Mouse (Mus musculus): ENCODE results near the gene Gnl3l. TPM values are rescaled to one million over a fixed set of nuclear protein-coding genes. Genes with fewer than 3 reads are reported as not detected.

The Gnl3l gene
- 24.3 and 25.8 TPM in 2 replicates for polyA plus RNA-seq (2015; fragmentation: Nextera tagmentation; extraction: Ambion mirVana)

DNA sequence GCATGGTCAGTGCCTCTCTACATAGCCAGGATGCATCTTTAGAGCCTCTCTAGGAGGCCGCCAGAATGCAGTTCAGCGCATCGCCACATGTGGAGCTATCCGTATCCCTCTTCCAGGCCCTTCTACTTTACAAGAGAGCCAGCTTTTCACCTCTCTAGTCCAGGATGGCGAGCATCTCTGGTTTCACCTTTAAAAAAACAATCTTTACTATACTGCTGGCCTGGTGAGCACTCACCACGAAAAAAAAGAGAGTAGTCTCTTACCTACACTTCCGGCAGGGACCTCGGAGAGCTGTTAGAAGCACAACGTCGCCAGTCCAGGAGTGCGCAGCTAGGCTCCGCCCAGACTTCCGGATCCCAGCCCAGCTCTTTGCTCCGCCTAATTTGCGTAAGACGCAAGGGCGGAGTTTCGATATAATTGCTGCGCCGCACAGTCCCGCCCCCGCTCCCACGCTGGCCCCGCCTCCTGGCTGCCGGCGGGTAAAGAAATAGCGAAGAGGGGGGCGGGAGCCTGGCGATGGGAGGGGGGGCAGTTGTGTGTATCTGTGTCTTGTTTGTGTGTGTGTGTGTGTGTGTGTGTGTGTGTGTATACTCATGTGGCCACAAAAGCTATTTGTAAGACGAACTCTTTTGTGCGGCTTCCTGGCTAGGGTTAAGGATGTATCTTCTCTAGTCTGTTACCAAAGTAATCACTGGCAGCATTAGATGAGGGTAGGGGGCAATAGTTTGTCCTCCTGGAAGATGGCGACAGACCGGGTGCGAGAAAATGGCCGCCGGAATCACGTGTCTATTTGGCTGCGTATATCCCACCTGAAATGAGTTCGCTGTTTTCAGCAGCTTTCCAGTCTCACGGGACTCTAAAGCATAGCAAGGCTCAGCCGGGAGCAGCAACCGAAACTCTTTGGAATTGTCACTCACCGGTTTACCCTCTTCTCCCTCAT lies at the start of gene Gnl3l:
Gnl3l (minus strand) TSS at position 385 of the 940 bp plus-strand sequence.
- peak within 1 kb of the TSS; percentile 49 for H3K4me3 ChIP-seq
- 0 out of 2 replicates have a peak, but pooled peaks cover 2% of the 10 kb centered on the region for H3K36me3 ChIP-seq
- WGBS = 23% methylated on average over 43 of the region's 43 CpGs
- H3K9ac ChIP-seq = 0 out of 2 replicates have a peak within 1 kb of the TSS, but pooled peaks have one; percentile 26
- no peaks in the 10 kb centered on the region for H3K27me3 ChIP-seq
- H3K4me2 ChIP-seq = peak within 1 kb of the TSS; percentile 44
- peak within 1 kb of the TSS; percentile 82 for H3K27ac ChIP-seq
- H3K4me1 ChIP-seq = no peaks in the 10 kb centered on the region
- no peaks in the 10 kb centered on the region for H3K9me3 ChIP-seq
- peak; percentile 98 for ATAC-seq (ENCODE audit: insufficient number of reproducible peaks, low FRiP score, low TSS enrichment, low read depth)

DNA sequence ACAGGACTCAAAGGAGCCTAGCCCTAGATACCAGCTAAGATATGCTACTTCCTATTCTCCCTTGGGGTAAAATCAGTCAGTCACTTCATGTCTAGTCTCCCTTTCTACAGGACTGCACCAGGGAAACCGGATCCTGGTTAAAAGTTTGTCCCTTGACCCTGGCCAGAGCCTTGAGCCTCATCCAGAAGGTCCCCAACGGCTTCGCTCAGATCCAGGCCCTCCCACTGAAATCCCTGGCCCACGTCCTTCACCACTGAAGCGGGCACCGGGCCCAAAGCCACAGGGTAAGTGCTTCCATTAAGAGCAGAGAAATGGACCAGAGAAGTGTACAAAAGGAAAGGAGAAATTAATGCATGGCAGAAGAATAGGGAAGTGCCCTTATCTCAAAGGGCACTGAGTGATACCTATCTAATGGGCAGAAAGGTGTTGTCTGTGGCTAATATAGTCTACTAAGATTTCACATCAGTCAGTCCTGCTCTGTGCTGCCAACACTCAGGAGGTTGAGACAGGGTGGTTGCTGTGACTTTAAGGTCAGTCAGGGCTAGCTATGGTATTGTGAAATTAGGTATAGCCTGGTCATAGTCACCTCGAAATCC lies 49.0 kb upstream of the Gnl3l start:
- no peak for ATAC-seq (ENCODE audit: insufficient number of reproducible peaks, low FRiP score, low TSS enrichment, low read depth)
- Histone ChIP-seq H3K9me3 (no peaks in the 10 kb centered on the region), H3K9ac (no peak overlapping the region), H3K4me1 (no peaks in the 10 kb centered on the region), H3K27ac (no peak overlapping the region), H3K36me3 (peaks cover 19% of the 10 kb centered on the region), H3K27me3 (0 out of 2 replicates have a peak, but pooled peaks cover 4% of the 10 kb centered on the region), H3K4me3 (no peak overlapping the region), H3K4me2 (no peak overlapping the region)
- WGBS = 89% methylated on average over 7 of the region's 7 CpGs

DNA sequence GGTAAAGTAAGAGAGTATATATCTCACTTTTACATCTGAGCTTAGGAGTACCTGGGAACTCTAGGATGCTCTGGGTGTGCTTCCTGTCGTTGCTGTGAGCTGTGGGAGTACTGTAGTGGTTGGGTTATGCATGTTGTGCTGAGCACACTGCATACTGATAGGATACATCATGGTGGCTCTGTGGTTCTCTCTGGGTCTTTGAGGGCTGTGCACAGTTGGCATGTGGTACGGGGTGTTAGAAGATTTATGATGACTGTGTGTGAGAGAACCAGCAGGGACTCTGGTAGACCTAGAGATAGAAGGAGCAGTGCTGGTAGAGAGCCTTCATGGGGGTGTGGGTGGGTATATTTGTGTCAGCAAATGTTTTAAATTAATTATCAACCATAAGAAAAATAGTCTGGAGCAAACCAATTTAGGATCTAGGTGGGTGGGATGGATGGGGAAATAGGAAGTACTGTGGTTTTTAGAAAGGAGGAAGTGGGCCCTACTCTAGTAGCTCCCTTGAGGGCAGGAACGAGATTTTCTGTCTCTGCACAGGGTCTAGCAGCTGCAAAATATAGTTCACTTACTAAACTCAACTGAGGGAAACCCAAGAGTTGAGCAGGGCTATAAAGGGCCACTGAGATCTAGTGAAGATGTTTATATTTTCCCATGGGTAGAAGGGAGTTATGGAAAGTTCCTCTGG lies 44.6 kb upstream of the Gnl3l start:
- no peak for ATAC-seq (ENCODE audit: insufficient number of reproducible peaks, low FRiP score, low TSS enrichment, low read depth)
- WGBS = 50% methylated on average over 3 of the region's 3 CpGs
- Histone ChIP-seq H3K4me1 (no peaks in the 10 kb centered on the region), H3K9me3 (no peaks in the 10 kb centered on the region), H3K36me3 (no peaks in the 10 kb centered on the region), H3K4me2 (no peak overlapping the region), H3K27ac (no peak overlapping the region), H3K9ac (no peak overlapping the region), H3K4me3 (no peak overlapping the region), H3K27me3 (no peaks in the 10 kb centered on the region)

DNA sequence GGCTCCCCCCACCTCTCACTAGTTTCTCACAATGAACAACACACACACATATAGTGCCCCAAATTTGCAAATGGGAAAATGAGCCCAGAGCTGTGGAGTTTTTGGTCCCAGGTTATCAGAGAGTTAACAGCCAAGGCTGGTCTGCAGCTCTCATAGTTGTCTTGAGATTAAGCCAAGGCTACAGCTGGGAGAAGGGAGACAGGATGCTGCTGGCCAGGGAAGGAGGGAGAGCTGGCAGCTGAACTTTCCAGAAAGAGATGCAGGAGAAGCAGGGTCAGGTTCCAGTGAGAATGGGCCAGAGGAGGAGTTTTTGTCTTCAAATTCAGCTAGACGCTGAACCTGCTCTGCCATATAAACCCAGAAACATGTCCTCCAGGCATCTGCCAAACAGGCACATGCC lies 42.2 kb upstream of the Gnl3l start:
- Histone ChIP-seq H3K9me3 (no peaks in the 10 kb centered on the region), H3K4me3 (no peak overlapping the region), H3K27ac (no peak overlapping the region), H3K27me3 (no peaks in the 10 kb centered on the region), H3K9ac (no peak overlapping the region), H3K4me2 (no peak overlapping the region), H3K4me1 (peaks cover 2% of the 10 kb centered on the region; the same call in 1 of the 2 replicates), H3K36me3 (no peaks in the 10 kb centered on the region)
- WGBS = 71% methylated on average over 1 of the region's 1 CpGs
- ATAC-seq (ENCODE audit: insufficient number of reproducible peaks, low FRiP score, low TSS enrichment, low read depth) = no peak

DNA sequence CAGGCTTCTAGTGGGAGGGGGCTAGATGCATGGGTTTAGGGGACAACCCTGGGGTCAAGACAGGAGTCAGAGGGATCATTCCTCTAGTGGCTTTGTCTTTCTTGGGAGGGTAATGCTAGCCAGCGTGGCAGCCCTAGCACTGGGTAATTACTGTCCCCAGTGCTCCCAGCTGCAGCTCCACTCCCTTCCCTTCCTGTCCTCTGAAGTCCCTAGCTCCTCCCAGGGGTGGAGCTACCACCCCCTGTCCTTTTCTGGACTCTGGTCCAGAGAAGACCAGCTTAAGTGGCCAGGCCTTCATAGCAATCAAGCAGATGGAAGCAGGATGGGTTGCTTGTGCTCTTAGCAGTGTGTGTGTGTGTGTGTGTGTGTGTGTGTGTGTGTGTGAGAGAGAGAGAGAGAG lies 38.4 kb upstream of the Gnl3l start:
- H3K27ac ChIP-seq = no peak overlapping the region; the same call in 1 of the 2 replicates
- H3K4me2 ChIP-seq = no peak overlapping the region
- H3K9me3 ChIP-seq = no peaks in the 10 kb centered on the region
- H3K4me1 ChIP-seq = peaks cover 10% of the 10 kb centered on the region
- ATAC-seq (ENCODE audit: insufficient number of reproducible peaks, low FRiP score, low TSS enrichment, low read depth) = no peak
- no peaks in the 10 kb centered on the region for H3K36me3 ChIP-seq
- peaks cover 3% of the 10 kb centered on the region; the same call in 1 of the 2 replicates for H3K27me3 ChIP-seq
- 22% methylated on average over 1 of the region's 1 CpGs for WGBS
- H3K4me3 ChIP-seq = no peak overlapping the region
- no peak overlapping the region for H3K9ac ChIP-seq

DNA sequence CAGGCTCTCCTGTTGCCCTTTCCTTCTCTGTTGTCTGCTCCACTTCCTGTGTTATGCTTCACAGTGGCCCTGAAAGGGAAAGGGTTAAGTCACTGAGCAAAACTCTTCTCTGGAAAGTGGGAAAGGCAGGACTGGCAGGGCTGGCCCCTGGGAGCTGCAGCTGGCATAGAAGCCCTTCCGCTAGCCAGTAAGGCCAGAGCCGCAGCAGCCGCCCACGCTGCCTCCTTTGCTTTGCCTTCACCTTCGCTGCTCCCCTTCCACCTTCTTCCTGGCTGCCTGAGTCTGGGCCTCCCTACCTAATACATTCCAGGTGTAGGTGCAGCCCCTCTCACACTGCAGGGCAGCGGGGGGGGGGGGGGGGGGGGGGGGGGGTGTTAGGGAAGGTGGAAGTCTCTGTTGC lies 37.4 kb upstream of the Gnl3l start:
- WGBS = 57% methylated on average over 5 of the region's 6 CpGs
- no peak for ATAC-seq (ENCODE audit: insufficient number of reproducible peaks, low FRiP score, low TSS enrichment, low read depth)
- Histone ChIP-seq H3K4me1 (peaks cover 13% of the 10 kb centered on the region), H3K9ac (no peak overlapping the region), H3K36me3 (no peaks in the 10 kb centered on the region), H3K27me3 (peaks cover 3% of the 10 kb centered on the region; the same call in 1 of the 2 replicates), H3K4me3 (no peak overlapping the region), H3K4me2 (peak overlapping the region; percentile 10; the same call in 1 of the 2 replicates), H3K27ac (no peak overlapping the region), H3K9me3 (no peaks in the 10 kb centered on the region)

DNA sequence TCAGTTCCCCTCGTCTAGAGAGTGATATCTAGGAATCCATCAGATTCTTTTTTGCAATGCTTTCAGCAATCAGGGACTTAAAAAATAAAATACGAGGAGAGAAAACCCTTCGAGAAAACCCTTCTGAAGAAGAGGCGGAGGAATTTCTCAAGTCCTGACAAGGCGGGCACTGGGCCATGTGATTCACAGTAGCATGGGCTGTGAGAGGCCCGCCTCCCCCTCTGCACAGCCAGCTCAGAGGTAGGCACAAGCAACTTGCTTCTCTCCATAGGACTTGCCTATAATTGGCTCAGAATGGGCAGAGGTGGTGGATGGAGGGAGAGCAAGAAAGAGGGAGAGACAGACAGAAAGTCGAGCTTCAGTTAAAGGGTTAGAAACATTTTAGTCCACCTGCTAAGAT lies 33.2 kb upstream of the Gnl3l start:
- no peak overlapping the region for H3K4me2 ChIP-seq
- H3K27me3 ChIP-seq = peaks cover 3% of the 10 kb centered on the region; the same call in 1 of the 2 replicates
- 63% methylated on average over 7 of the region's 7 CpGs for WGBS
- no peak for ATAC-seq (ENCODE audit: insufficient number of reproducible peaks, low FRiP score, low TSS enrichment, low read depth)
- H3K36me3 ChIP-seq = no peaks in the 10 kb centered on the region
- no peaks in the 10 kb centered on the region; the same call in 1 of the 2 replicates for H3K9me3 ChIP-seq
- no peak overlapping the region for H3K9ac ChIP-seq
- no peak overlapping the region for H3K4me3 ChIP-seq
- H3K4me1 ChIP-seq = peaks cover 27% of the 10 kb centered on the region
- H3K27ac ChIP-seq = no peak overlapping the region

DNA sequence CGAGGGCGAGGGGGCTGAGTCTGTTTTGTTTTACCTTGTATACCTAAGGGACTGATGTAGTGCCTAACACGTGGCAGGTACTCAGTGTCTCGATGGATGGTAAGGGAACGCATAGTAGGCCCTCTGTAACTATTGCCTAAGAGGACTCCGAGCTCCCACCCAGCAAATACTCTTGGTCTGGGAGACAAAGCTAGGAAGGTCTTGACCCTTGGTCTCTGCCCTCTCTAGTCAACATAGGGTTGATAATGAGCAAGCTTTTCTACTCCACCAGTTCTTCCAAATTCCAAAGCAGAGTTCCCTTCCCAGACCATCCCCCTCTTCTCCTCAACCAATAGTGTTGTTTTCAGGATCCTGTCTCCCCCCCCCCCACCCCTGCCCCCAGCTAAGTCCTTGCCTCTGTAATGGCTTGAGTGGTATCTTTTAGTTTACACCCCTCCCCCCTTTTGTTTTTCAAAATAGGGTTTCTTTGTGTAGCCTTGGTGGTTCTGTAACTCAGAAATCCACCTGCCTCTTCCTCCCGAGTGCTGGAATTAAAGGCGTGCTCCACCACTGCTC lies 32.6 kb upstream of the Gnl3l start:
- WGBS = 56% methylated on average over 8 of the region's 8 CpGs
- ATAC-seq (ENCODE audit: insufficient number of reproducible peaks, low FRiP score, low TSS enrichment, low read depth) = no peak
- Histone ChIP-seq H3K9me3 (no peaks in the 10 kb centered on the region; the same call in 1 of the 2 replicates), H3K9ac (no peak overlapping the region), H3K27me3 (peaks cover 3% of the 10 kb centered on the region; the same call in 1 of the 2 replicates), H3K27ac (no peak overlapping the region), H3K36me3 (no peaks in the 10 kb centered on the region), H3K4me1 (peaks cover 27% of the 10 kb centered on the region), H3K4me2 (peak overlapping the region; percentile 49), H3K4me3 (no peak overlapping the region)

DNA sequence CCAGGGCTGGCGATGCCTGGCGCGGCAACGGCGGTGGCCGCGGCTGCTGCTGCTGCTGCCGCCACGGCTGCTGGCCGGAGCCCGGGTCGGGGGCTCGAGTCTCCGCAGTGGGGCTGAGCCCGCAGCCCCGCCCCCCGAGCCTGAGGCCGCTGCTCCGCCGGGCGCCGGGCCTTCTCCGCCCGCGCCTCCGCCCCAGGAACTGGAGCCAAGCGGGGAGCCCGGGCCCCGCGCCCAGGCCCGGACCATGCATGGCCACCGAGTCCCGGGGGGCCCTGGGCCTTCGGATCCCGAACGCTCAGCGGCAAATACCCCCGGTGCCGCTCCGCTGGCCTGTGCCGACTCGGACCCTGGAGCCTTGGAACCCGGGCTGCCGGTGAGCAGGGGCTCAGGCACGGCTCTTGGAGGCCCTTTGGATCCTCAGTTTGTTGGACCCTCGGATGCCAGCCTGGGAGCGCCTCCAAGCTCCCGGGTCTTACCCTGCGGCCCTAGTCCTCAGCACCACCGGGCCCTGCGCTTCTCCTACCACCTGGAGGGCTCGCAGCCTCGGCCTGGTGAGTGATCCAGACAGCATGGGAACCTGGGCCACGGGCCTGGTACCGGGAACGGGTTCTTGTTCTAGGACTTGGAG lies 30.4 kb upstream of the Gnl3l start:
- Histone ChIP-seq H3K27ac (peak overlapping the region; percentile 93), H3K4me2 (peak overlapping the region; percentile 49), H3K4me3 (peak overlapping the region; percentile 63), H3K27me3 (no peaks in the 10 kb centered on the region), H3K9me3 (no peaks in the 10 kb centered on the region; the same call in 1 of the 2 replicates), H3K36me3 (no peaks in the 10 kb centered on the region), H3K4me1 (peaks cover 16% of the 10 kb centered on the region), H3K9ac (peak overlapping the region; percentile 74)
- peak; percentile 36; the same call in 1 of the 2 replicates for ATAC-seq (ENCODE audit: insufficient number of reproducible peaks, low FRiP score, low TSS enrichment, low read depth)
- WGBS = 24% methylated on average over 53 of the region's 56 CpGs

DNA sequence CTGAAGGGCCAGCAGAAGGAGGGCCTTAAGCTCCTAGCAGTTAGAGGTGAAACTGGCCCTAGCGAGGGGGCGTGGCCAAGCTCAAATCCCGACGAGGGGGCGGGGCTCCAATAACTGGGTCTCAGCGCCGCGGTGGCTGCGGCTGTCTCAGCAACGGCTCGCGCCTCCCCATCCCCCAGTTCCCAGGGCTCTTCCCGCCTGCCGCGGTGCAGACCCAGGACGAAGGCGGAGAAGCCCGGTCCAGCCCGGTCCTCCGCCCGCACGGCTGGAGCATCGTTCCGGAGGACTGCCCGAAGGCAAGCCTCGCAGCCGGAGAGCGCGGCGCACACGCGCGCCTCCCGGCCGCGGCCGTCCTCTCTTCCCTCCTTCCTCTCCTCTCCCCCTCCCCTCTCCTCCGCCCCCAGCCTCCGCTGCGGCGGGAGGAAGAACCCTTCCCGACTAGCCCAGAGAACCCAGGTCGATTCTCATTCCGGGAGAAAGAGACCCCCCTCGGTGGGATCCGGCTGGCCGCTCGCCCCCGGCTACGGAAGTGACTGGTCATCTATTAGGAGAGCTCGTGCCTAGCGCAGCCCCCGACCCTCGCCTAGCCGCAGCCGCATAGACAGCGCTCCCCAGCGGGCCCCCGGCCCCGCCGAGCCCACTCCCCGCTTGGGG lies 29.8 kb upstream of the Gnl3l start:
- Histone ChIP-seq H3K27ac (peak overlapping the region; percentile 93), H3K4me3 (peak overlapping the region; percentile 63), H3K4me1 (peaks cover 16% of the 10 kb centered on the region), H3K36me3 (no peaks in the 10 kb centered on the region), H3K27me3 (no peaks in the 10 kb centered on the region), H3K9me3 (no peaks in the 10 kb centered on the region; the same call in 1 of the 2 replicates), H3K4me2 (peak overlapping the region; percentile 49), H3K9ac (peak overlapping the region; percentile 74)
- ATAC-seq (ENCODE audit: insufficient number of reproducible peaks, low FRiP score, low TSS enrichment, low read depth) = peak; percentile 84
- whole genome bisulfite sequencing = 28% methylated on average over 45 of the region's 62 CpGs
